Mouse (Mus musculus): ENCODE results near the gene Runx1. TPM values are rescaled to one million over a fixed set of nuclear protein-coding genes. Genes with fewer than 3 reads are reported as not detected.

Runx1 gene
- total RNA-seq, 4 experiments from 2014 or later, result 1.4 to 4.5 (median 3.2) TPM

DNA sequence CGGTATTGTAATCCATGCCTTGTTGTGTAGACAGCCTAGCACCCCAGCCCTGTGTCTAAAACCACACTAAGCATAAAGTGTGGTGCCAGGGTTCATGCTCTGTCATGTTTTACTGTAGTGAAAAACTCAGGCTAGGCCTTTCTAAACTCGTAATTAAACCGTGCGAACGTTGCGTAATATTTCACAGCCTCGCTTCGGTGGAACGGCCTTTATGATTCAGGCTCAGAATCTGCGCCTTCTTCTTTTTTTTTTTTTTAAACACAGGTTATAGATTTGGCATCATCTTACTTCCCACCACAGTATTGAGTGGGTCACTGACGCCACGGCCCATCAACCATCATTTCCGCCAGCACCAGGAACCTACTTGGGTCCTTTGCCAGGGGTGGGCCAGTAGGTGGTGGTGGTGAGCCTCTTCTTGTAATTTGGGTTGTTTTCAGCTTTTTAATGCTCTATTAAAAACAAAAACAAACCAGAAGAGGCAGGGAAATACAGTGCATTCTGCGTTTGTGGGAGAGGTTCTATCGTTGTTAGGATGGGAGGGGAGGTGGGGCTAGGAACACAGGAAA is 210.6 kb downstream of the Runx1 start:
- DNase-seq (ENCODE audit: low spot score in 2 of 2), result no peak

DNA sequence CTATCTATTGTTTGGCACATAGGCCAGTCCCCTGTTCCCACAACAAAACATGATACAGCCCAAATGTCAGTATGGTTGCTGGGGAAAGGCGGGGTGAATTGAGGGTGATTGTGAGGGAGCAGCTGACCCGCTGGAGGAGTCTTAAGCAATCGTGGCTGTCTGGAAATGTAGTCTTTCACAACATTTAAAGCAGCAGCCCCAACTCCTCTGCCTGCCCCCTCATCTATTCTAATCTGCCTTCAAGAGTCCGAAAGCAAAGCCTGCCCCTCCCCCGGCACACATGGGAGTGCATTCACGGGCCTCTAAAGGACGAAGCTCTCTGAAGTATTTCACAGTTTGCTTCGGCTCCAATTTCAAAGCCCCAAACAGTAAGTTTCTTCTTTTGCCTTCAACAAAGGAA is 213.4 kb downstream of the Runx1 start:
- no peak for DNase-seq (ENCODE audit: low spot score in 2 of 2)

DNA sequence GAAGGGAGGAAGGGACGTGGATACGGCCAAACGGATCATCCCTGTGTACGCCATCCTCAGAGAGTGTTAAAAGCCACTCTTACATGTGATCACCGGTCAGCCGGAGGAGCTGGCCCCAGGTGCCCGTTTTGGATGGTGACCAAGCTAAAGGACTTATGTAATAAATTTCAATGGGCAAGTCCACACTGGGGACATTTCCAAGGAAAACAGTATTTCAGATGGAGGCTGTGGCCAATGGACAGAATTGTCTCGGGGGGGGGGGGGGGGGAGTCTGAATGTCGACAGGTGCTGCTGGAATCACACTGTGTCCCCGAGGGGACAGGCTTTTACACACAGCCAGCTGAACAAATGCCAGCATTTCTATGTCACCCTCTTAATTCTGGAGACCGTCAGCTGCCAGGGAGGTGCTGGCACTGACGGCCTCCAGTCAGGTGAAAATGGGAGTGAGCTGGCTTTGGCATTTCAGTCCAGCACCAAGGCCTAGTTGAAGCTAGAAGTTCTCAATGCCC is 214.3 kb downstream of the Runx1 start:
- DNase-seq (ENCODE audit: low spot score in 2 of 2), result peak; percentile 28 to 46

DNA sequence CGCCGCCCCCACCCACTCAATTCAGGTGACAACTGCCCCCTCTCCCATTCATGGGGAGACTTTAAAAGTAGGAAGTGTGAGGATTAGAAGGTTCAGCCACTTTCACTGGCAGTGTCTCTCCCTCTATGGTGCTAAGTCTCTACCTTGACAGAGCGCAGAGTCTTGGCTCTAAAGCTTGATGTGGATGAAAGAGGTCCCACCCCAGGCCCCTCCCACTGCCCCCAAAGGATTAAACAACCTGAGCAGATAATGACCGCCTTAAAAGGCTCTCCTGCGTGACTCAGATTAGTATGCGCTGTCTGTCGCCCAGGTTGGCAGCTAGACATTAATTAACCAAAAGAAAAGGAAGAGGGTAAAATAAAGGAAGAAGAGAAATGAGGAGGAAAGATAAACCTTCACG is 215.5 kb downstream of the Runx1 start:
- DNase-seq (ENCODE audit: low spot score in 2 of 2), result no peak

DNA sequence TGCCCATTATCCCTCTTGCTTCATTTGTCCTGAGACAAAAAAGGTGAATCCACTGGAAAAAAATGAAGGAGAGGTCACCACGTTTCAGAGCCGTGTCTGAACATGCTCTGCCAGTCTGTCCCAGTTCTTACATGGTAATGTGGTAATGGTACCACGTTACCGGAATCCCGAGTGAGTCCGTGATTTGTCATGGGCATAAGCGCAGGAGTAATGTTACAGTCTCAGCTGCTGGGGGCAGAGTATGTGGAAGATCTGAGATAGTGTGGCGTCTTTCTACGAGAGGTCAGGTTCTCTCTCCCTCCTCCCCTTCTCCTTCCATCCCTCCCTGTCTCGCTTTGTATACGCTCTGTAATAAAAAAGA is 216.3 kb downstream of the Runx1 start:
- no peak for DNase-seq (ENCODE audit: low spot score in 2 of 2)

DNA sequence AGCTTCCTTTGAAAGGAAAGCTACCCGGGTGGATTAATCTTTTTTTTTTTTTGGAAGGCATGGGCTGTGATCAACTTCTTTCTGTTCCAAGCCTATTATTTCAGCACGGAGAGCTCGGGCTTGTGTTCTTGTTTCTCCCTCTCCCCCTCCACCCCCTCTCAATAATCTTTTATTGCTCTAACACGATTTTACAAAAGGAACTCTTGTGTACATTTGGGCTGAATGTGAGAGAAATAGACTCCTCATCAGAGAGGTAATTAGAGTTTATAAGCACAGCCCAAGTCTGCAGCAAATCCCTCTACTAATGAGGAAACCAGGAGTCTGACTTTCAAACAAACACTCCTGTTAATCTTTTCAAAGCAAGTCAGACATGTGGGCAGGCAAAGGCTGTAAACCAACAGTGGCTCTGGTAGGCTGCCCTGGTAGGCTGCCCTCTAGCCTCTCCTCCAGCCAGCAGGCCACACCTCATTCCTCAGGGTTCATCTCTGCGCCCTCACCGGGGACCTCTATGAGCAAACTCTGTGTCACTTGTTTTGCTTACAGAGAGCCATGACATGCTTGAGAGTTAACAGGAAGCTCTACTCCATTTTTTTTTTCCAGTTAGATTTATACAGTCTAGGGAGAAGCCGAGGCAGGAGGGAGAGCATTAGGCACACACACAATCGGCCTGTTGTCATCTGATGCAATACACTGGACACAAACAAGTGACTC is 216.8 kb downstream of the Runx1 start:
- DNase-seq (ENCODE audit: low spot score in 2 of 2), result peak in 1 of 2 experiments; percentile 48

DNA sequence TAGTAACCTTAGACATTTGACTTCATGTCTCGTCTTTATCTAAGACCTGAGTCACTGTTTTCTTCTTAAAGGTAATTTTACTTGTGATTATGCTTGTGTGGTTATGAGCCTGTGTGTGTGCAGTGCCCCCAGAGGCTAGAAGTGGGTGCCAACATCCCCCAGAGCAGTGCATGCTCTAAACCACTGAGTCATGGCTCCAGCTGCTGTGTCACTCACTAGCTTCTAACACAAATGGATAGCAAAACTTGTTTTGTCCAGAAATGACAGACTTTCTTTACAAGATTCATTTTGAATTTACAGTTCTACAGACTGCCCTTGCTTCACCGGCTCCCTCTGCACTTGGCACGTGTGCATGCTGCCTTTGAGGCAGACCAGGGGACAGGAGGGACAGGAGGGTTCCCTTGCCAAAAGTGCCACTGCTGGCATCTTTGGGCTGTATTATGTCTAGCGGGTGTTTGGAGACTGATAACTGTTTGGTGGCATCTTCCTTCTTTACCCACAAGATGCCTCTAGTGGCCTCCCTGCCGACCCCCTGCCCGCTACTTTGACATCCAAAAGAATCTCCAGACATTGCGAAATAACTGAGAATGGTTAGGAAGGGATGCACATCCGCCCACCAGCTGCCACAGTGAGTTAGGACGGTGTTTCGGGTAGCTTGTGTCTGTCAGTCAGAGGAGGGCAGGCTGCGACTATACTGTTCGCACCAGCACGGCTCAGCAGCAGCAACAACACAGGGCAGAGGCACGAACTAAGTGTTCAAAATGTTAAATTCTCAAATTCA is 217.6 kb downstream of the Runx1 start:
- DNase-seq (ENCODE audit: low spot score in 2 of 2), result no peak

DNA sequence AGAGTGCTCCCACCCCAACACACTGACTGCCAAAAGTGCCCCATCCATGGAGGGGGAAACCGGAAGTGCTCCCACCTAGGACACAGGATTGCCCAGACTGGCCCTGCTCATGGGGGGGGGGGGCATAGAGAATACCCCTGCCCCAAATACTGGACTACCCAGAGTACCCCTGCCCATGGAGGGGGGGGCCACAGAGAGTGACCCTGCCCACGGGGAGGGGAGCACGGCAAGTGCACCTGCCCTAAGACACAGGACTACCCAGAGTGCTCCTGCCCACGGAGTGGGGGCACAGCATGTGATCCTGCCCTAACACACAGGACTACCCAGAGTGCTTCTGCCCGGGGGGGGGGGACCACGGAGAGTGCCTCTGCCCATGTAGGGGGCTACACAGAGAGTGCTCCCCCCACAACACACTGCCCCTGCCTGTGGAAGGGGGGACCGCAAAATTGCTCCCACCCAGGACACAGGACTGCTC is 219.4 kb downstream of the Runx1 start:
- no peak for DNase-seq (ENCODE audit: low spot score in 2 of 2)

DNA sequence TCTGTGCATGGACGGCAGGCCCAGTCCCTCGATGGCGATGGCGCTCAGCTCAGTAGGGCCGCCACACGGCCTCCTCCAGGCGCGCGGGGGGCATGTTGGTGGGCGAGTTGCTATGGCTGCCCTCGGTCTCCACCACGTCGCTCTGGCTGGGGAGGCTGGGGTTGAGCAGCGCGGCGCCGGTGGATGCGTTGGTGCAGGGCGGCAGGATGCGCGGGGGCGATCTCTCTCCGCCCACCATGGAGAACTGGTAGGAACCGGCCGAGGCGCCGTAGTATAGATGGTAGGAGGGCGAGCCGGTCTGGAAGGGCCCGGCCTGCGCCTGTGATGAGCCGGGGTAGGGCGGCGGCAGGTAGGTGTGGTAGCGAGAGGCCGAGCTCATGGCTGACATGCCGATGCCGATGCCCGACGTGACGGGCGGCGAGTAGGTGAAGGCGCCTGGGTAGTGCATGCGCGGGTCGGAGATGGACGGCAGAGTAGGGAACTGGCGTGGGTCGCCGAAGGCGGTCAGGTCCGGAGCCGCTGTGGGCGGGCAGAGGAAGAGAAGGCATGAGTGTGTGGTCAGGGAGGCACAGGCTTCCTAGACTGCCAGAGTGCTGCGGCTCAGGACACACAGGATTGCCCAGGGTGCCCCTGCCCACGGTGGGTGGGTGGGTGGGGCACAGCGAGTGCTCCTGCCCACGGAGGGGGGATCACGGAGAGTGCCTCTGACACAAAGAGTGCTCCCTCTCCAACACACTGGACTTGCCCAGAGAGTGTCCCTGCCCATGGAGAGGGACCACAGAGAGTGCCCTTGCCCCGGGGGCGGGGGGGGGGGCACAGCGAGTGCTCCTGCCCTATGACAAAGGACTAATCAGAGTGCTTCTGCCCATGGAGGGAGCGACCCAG is 220.1 kb downstream of the Runx1 start:
- DNase-seq (ENCODE audit: low spot score in 2 of 2), result no peak

DNA sequence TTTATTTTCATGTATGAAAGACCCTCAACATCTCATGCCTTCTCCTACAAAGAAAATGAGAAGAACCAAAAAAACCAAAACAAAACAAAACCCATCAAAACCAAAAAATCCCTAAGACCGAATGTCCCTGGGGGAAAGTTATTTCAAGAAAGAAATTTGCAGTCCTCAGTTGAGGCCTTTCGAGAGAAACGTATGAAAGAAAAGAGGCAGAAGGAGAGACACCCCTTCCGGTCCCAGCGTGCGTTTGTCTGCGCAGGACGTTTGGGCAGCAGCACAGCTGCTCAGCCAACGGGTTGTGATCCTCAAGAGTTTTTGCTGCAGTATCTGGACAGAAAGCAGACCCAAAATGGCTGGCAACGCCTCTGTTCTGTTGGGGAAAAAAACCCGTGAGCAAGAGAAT is 223.4 kb downstream of the Runx1 start:
- DNase-seq (ENCODE audit: low spot score in 2 of 2), result no peak

DNA sequence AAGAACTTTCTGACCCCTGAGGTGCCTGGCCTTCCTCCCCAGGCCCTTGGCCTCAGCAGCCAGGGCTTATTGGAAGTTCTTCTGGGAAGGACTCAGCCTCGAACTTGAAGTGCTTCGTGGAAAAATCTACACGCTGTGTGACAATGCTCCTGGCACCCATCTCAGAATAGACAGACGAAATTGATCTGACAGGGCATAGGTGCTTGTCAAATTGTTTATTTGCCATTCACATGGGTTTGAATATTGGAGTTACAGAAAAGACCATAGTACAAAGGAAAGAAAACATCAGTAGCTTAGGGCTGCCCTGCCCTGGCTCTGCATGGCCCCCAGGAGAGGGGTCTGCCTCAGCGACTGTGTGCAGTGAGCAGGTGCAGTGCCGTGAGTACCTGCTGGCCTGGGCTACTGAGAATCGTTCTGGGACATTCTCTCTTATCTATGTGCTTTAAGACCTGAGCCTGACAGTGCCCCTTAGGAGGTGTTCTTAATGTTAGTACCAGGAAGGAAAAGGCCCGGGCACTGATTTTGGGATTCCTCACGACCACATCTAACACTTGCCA is 224.6 kb downstream of the Runx1 start:
- no peak for DNase-seq (ENCODE audit: low spot score in 2 of 2)

DNA sequence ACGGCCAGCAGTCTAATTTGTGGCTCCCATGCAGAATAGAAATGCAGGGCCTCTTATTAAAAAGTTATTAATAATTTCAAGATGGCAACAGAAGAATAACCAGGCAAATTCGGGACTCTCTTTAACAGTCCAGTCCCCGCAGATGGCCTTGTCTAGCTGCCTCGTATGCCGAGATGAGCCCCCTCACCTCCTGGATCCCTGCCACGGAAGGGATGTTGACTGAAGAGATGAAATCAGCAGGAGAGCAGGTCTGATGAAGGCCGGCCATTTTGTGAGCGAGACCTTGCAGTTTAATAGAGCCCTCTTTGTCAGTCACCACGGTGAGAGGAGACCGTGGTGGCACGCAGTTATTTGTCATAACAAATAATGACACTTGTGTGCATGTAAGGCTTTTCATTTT is 226.5 kb downstream of the Runx1 start:
- DNase-seq (ENCODE audit: low spot score in 2 of 2), result no peak

DNA sequence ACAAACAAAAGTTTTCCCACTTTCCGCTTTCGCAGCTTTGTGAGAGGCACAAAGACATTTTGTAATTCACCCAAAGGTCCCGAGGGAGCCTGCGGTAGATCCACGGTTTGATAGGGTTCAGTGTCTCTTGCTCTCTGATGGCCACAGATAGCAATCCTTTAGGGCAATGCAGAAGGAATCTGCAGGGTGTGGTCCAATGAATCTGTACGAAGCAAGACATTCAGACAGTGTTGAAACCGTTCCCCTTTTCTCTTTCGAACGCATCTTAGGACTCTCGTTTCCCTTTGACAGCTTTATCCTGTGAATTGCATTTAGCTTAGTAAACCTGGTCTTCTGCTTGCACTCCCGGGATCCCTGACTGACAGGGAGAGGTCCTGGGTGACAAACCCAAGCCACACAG is 228.3 kb downstream of the Runx1 start:
- DNase-seq (ENCODE audit: low spot score in 2 of 2), result no peak

DNA sequence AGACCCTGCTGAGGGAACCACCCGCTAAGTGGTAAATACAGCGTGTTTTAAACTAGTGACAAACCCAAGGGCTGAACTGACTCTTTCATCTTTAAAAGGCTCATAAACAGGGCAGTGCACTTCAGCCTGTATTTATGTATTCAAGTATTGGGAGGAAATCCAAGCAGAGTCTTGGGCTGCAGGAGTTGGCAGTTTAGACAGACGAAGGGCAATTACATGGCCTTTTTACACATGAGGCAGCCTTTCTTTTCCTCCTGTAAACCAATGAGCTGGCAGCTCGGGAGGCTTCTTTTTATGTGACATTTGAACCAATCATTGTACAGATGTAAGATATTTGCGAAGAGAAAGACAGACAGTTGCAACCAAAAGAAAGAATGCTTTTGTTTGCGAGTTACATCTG is 233.7 kb downstream of the Runx1 start:
- no peak for DNase-seq (ENCODE audit: low spot score in 2 of 2)

DNA sequence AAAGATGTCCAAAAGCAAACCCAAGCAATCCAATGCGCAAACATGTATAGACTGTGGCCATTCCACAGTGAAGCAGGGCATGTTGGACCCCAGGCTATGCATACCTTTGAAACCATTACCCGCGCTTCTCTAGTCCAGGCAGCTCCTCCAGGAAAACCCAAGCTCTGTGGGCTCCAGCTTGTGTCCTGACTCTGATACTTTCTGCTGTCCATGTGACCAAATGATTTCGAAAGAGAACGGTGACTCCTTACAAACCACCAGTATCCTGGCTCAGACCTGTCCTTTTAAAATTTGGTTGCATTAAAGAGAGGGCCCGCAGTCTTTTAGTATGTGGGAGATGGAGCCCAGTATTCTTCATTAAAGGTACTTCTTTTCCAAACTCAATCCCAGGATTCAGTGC is 234.2 kb downstream of the Runx1 start:
- DNase-seq (ENCODE audit: low spot score in 2 of 2), result no peak

DNA sequence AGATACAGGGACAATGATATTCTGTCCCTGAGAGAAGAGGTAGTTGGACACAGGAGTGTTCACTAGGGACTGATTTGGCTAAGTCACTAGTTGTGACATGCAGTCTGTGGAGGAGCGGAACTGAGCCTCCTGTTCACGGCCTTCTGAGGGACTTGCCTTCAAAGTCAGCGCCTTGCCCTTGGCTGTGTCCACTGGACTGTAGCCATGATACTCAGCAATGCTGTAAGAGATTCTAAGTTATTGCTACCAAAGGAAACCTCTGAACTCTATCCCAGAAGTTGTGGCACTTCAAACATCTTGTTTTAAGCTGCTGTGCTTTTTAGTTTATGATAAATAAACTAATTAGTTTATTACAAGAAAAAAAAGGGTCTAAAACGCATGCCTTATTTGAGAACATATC is 238.1 kb downstream of the Runx1 start:
- DNase-seq (ENCODE audit: low spot score in 2 of 2), result no peak

DNA sequence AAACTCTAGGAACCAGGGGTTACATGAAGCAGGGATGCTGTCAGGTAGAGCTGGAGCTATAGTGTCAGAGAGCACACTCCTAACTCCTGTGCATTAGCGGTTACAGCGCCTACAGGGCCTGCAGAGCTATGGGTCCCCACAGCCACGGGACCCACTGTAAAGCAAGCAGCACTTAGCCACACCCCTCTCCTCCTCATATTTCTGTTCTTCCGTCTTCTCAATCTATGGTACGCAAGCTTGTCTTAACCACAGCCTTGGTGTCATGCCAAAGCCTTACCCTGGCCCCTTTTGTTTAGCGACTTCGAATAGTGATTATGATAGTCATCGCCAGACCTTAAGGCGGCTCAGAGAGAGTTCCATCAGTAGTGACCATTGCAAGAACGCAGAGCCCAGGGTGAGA is 244.2 kb downstream of the Runx1 start:
- no peak for DNase-seq (ENCODE audit: low spot score in 2 of 2)

DNA sequence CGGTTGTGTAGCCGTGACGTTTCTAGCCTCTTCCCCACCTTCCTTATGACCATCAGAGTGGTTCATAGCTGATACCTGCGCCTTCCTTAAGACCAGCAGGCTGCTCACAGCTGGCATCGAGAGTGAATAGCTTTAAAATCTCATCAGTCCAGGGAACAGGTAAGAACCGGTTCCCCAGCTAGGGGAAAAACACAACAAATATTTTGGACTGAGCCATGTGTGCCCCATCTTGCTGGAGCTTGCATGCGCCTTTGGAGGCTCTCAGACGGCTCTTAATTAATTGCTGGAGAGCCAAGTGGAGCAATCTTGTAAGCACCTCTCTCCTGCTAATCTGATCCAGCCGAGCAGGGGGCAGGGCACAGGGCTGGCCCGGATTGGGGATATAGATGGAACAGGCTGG is 245.0 kb downstream of the Runx1 start:
- DNase-seq (ENCODE audit: low spot score in 2 of 2), result no peak

DNA sequence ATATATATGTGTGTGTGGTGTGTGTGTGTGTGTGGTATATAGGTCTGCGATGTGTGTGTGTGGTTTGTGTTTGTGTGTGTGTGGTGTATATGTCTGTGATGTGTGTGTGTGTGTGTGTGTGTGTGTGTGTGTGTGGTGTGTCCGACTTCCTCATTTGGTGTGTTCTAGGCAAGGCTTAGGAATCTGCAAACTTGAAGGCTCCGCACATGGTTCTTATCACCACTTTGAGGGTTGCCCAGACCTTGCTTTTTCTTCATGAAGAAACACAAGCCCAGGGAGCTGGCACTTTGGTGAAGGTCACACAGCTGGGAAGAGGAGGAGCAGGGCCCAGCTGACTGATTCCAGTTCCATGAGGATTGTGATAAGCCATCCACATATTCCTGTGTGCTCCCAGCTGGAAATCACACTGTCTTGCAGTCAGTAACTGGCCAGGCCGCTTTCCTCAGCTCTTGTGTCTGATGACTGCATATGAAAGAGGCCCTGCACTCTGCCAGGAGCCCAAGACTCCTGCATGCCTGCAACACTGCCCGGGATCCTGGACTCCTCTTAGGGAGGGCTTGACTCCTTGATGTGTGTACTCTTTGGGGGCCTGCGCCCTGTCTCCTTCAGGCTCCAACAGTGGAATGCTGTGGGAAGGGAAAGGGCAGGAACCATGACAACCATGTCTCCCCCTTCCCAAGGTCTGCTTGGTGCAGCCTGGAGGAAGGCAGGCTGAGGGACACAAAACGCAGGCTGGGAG is 246.9 kb downstream of the Runx1 start:
- no peak for DNase-seq (ENCODE audit: low spot score in 2 of 2)

DNA sequence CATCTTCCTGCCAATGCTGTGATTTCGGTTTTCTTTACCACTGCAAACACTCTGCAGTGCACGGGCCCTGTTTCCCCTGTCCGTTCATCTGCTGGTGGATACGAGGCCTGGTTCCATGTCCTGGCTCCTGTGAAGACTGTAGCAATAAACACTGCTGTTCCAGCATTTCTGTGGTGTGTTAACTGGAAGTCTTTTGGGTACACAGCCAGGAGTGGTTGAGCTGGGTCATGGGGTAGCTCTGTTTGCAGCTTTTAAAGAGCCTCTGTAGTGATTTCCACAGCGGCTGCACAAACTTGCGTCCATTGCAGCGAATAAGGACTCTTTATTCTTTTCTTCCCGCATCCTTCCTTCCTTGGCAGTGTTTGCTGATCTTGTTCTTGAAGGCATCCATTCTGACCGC is 248.6 kb downstream of the Runx1 start:
- DNase-seq (ENCODE audit: low spot score in 2 of 2), result no peak
